Mouse (Mus musculus): ENCODE results near the gene Rusc2.

Rusc2 gene

GRCm38 (mm10) chr4:43384083-43384460 is 2.3 kb downstream of the Rusc2 start:
- no peak for DNase-seq (ENCODE audit: low spot score in 2 of 2)

- no peak for DNase-seq (ENCODE audit: low spot score in 2 of 2)
Observed at GRCm38 (mm10) chr4:43384541-43384940, 2.8 kb downstream of the Rusc2 start.

- DNase-seq (ENCODE audit: low spot score in 2 of 2), result no peak
Observed at GRCm38 (mm10) chr4:43386932-43387331, 5.2 kb downstream of the Rusc2 start.

- DNase-seq (ENCODE audit: low spot score in 2 of 2), result no peak
Observed at GRCm38 (mm10) chr4:43389390-43389789, 7.6 kb downstream of the Rusc2 start.

GRCm38 (mm10) chr4:43389845-43390440 is 8.2 kb downstream of the Rusc2 start:
- DNase-seq (ENCODE audit: low spot score in 2 of 2), result no peak

- no peak for DNase-seq (ENCODE audit: low spot score in 2 of 2)
Observed at GRCm38 (mm10) chr4:43391521-43392050, 9.8 kb downstream of the Rusc2 start.

GRCm38 (mm10) chr4:43394345-43394891 is 12.6 kb downstream of the Rusc2 start:
- DNase-seq (ENCODE audit: low spot score in 2 of 2), result no peak

GRCm38 (mm10) chr4:43395147-43395546 is 13.4 kb downstream of the Rusc2 start:
- DNase-seq (ENCODE audit: low spot score in 2 of 2), result no peak

GRCm38 (mm10) chr4:43395836-43396235 is 14.1 kb downstream of the Rusc2 start:
- no peak for DNase-seq (ENCODE audit: low spot score in 2 of 2)

- DNase-seq (ENCODE audit: low spot score in 2 of 2), result no peak
Observed at GRCm38 (mm10) chr4:43396381-43396780, 14.6 kb downstream of the Rusc2 start.

GRCm38 (mm10) chr4:43398014-43398413 is 16.2 kb downstream of the Rusc2 start:
- no peak for DNase-seq (ENCODE audit: low spot score in 2 of 2)

GRCm38 (mm10) chr4:43398829-43399331 is 17.1 kb downstream of the Rusc2 start:
- no peak for DNase-seq (ENCODE audit: low spot score in 2 of 2)

GRCm38 (mm10) chr4:43399391-43400131 is 17.8 kb downstream of the Rusc2 start:
- no peak for DNase-seq (ENCODE audit: low spot score in 2 of 2)

GRCm38 (mm10) chr4:43400976-43401375 is 19.2 kb downstream of the Rusc2 start:
- no peak for DNase-seq (ENCODE audit: low spot score in 2 of 2)

- no peak for DNase-seq (ENCODE audit: low spot score in 2 of 2)
Observed at GRCm38 (mm10) chr4:43401486-43401885, 19.7 kb downstream of the Rusc2 start.

GRCm38 (mm10) chr4:43402212-43402611 is 20.4 kb downstream of the Rusc2 start:
- no peak for DNase-seq (ENCODE audit: low spot score in 2 of 2)

- no peak for DNase-seq (ENCODE audit: low spot score in 2 of 2)
Observed at GRCm38 (mm10) chr4:43404697-43405096, 22.9 kb downstream of the Rusc2 start.

- peak; percentile 73 to 74 for DNase-seq (ENCODE audit: low spot score in 2 of 2)
Observed at GRCm38 (mm10) chr4:43406162-43406971, 24.6 kb downstream of the Rusc2 start.

GRCm38 (mm10) chr4:43407071-43407920 is 25.5 kb downstream of the Rusc2 start:
- no peak for DNase-seq (ENCODE audit: low spot score in 2 of 2)

- no peak for DNase-seq (ENCODE audit: low spot score in 2 of 2)
Observed at GRCm38 (mm10) chr4:43414761-43415160, 33.0 kb downstream of the Rusc2 start.

Measured in frontal cortex, postnatal 10 days (tissue).